Mouse (Mus musculus): ENCODE measurements around the gene Plod1. TPM values are rescaled to one million over a fixed set of nuclear protein-coding genes. Genes with fewer than 3 reads are reported as not detected.

Gene Plod1
- total RNA-seq, 2 experiments from 2014 or later, result 7.0 to 9.0 TPM

DNA sequence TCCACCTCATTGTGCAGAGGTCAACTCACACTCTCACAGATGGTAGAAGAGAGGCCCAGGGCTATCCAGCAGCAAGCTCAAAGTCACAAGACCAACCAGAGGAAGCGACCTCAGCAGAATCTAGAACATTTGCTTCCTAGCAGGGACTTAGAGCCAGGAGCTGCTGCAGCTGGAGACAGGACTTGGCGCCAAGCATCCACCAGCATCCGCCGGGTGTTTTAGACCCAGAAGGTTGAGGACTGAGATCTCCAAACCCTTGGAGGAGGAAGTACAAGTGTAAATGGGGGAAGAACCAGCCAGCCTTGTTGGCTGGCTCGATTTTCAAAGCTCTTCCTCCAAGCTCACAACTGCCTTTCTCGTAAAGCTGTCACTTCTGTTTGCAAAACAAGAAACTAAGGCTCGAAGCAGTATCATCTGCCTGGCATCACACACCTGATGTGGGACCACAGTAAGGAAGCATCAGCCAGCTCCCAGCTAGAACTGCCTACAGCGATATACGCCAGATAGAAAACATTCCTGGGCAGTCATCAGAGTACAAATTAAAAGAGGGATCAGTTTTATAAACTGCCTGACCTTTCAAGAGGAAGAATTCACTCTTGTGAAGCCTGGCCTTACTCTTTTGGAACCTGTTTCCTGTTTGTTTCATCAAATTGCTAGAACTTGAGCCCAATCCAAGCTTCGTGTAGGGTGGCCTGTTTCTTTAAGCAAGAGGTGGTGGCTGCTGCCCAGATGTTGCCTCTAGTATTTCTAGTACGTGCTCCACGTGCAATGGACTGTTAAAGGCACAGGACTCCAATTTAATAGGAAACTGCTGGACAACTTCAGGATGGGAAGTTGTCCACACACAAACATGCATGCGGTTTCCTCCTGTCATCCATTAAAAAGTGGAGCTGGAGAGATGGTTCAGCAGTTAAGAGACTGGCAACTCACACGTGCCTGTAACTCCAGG lies 1.9 kb upstream of the Plod1 start:
- 0 out of 2 replicates have a peak, but pooled peaks have one; percentile 3 for ATAC-seq (replicated peaks; ENCODE audit: poor library complexity, severe bottlenecking)

DNA sequence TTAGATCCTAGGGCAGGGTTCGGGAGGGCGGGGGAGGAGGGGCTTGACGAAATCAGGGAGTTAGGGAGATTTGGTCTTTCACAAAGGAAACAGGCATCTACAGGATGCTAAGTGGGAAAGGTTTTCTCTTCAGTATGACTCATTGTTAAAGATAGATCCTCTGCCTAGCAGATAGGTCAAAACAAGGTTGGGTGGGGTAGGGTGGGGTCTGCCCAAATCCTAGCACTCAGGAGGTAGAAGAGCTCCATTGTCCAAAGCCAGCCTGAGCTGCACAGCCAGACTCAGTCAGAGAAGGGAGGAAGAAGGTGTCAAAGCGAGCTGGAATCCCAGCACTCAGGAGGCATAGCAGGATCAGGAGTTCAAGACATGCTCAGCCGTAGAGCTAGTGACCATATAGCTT lies 919 bp upstream of the Plod1 start:
- ATAC-seq (replicated peaks; ENCODE audit: poor library complexity, severe bottlenecking), result no peak

DNA sequence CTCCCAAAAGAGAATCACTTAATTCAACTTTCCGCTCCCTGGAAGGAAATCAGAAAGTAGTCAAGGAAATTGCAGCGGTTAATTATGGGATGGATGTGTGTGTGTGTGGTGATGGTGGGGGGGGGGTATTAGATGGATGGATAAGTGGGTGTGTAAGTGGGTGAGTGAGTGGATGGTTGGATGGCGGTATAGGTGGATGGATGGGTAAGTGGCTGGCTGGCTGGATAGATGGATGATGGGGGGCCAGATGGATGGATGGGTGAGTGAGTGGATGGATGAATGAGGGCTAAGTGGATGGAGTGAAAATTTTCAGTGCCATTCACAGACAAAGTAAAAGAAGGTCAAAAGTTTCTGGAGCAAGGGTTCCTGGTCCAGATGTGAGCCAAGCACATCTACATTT lies 454 bp upstream of the Plod1 start:
- ATAC-seq (replicated peaks; ENCODE audit: poor library complexity, severe bottlenecking), result no peak

DNA sequence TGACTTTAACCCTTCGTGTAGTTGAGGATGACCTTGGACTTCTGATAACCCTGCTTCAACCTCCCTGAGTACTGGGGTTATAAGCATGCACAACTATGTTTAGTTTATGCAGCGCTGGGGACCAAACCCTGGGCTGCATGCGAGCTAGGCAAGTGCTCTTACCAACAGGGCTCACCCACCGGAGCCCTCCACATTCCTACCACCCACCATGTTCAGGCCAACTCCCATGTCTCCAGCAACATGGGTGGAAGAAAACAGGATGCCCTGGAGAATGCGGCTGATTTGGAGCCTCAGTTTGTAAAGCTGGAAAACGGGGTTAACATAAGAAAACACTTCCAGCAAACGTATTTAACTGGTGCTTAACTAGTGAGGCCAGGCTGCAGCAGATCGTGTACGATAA lies 663 bp downstream of the Plod1 start:
- ATAC-seq (replicated peaks; ENCODE audit: poor library complexity, severe bottlenecking), result no peak

DNA sequence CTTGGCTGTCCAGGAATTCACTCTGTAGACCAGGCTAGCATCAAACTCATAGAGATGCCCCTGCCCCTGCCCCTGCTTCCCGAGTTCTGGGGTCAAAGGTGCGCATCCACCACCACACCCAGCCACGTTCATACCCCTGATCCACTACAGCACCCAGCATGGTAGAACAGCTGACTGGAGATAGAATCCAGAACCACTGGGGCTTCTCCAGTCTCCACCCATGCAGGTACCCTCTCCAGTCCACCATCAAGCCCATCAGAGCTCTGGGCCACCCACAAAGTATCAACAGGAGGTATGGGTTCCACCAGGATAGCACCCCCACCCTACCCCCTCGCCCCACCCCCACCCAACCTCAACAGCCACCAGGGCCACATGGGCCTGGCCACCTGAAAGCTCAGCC lies 2.0 kb downstream of the Plod1 start:
- ATAC-seq (replicated peaks; ENCODE audit: poor library complexity, severe bottlenecking), result no peak

DNA sequence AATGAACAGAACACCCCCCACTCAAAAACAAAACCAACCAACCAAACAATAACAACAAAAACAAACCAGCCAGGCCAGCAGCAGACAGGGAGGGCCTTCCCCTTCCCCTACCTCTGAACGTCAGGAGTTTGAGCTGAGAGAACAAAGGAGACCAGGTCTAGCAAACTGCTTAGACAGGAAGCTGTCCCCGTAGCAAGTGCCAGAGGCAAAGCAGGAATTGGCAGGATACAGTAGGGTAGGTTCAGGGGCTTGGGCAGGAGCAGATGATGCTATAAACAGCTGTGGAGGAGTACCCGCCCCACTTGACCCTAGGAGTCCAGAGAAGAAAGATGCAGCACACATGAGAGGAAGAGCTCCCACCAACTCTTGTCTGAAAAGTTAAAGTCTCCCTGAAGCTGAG lies 2.4 kb downstream of the Plod1 start:
- ATAC-seq (replicated peaks; ENCODE audit: poor library complexity, severe bottlenecking), result no peak

DNA sequence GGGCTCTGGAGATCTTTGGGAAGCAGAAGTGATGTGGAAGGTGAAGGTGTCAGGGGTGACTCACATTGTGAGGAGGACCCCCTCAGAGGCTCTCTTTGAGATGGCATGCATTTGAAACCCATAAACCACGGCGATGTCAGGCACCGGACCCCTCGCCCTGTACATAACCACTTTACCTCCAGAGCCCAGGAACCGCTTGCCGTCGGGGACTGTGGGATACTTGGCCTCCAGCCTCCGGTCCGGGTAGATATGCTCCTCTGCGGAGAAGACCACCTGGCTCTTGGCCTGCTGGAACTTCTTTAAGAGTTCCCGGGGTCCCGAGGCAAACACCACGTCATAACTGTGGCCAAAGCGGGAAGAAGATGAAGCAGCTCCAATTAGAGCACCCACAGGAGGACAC lies 5.6 kb downstream of the Plod1 start:
- ATAC-seq (replicated peaks; ENCODE audit: poor library complexity, severe bottlenecking), result no peak

DNA sequence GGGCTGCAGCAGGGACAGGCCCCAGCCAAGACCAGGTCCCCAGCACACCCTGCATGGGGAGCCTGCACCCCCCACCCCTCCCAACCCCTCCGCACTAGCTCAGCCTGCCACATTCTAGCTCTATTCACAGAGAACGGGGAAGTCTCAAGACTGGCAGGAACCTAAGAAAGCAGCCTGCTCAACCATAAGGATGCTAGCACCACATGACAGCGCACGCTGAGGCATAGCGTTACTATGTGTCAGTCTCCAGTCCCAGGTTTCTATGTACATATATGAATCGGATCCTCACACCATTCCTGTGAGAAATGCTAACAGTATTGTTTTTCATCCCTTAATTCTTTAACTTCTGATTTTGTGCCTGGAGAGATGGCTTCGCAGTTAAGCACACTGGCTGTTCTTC lies 8.0 kb downstream of the Plod1 start:
- peak; percentile 24; the same call in 1 of the 2 replicates for ATAC-seq (replicated peaks; ENCODE audit: poor library complexity, severe bottlenecking)

DNA sequence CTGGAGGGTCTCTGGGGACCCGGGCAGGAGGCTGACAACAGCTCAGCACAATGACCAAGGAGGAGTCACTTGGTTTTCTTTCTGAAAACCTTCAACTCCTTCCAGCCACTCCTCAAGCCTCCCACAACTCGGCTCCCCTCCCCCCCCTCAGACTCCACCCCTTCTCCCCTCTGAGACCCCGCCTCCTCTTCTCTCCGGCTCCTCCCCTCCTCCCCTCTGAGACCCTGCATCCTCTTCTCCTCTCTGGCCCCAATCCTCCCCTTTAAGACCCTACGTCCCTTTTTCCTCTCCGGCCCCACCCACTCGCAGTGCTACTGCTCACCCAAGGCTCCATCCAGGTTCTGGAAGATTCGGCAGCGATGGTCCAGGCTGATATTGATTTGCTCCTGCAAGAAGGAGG lies 8.4 kb downstream of the Plod1 start:
- ATAC-seq (replicated peaks; ENCODE audit: poor library complexity, severe bottlenecking), result peak; percentile 45

DNA sequence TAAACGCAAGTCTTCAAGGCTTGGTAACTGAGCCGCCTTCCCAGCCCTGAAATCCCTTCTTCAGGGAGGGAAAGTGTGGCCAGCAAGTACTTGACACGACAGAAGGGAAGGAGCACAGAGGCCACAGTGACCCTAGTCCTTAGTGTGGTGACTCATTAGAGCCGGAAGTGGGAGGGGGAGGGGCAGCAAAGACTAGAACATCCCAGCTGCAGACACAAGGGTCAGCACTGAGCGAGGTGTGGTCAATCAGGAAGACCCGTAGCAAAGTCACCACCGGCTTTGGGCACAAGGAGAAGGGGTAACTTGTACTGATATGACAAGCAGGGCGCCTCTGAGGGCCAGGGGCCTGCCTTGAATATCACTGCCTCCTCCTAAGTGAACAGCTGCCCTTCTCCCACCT lies 8.9 kb downstream of the Plod1 start:
- ATAC-seq (replicated peaks; ENCODE audit: poor library complexity, severe bottlenecking), result peak; percentile 66

DNA sequence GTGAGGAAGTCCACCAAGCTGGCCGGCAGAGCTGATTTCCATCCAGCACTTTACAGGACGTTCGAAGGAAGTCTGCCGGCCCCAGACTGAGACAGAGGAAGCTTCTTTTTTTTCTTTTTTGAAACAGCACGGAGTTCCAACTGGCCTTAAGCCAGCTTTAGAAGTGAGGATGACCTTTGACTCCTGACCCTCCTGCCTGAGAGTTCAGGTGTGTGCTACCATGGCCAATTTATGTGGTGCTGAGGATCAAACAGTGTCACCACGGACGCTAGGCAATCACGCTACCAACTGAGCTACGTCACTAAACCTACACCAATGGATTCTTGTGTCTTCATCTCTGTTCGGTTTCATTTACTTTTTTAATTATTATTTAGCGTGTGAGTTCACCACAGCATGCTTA lies 14.2 kb downstream of the Plod1 start:
- ATAC-seq (replicated peaks; ENCODE audit: poor library complexity, severe bottlenecking), result peak; percentile 54

DNA sequence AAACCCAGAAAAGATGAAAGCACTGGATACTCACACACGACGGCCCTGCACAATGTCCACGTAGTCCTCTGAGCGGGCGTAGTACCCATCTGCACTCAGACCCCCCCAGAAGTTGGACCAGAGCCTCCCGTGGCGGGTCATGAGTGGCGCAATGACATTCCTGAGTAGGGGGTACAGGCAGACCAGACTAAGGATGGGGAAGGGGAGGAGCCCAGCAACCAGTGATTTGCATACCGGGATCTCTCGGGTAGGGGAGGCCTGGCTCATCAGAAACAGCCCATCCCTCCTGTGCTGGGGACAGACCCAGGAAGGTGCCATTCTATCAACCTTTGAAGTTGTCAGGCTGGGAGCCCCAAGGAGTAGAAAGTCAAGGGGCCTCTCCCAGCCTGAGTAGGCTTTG lies 15.6 kb downstream of the Plod1 start:
- ATAC-seq (replicated peaks; ENCODE audit: poor library complexity, severe bottlenecking), result no peak

DNA sequence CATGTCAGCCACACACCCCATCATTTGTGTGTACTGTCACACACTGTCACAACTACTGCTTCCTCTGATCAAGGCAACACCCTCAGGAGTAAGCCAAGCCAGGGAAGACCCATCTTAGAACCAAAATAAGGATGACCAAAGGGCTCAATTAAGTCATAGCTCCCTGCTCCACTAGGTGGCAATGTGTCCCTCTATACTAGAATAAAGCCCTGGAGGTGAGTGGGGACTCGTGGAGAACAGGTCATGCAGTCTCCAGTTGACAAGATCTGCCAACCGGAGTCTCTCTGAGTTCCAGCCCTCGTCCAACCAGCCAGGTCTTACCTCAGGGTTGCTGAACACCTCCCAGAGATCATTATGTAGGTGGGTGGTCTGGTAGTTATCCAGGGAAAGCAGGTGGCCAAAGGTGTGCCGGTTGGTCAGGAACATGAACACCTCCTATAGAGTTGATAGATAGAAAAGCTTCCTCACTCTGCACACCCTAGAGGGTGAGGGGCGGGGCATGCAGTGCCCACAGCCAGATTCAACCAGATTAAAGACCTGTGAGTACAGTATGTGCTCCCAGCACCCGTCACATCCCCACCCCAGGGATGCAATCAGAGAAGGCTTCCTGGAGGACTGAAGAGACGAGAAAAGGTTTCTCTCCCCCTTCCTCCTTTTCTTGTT lies 18.0 kb downstream of the Plod1 start:
- ATAC-seq (replicated peaks; ENCODE audit: poor library complexity, severe bottlenecking), result peak; percentile 74

DNA sequence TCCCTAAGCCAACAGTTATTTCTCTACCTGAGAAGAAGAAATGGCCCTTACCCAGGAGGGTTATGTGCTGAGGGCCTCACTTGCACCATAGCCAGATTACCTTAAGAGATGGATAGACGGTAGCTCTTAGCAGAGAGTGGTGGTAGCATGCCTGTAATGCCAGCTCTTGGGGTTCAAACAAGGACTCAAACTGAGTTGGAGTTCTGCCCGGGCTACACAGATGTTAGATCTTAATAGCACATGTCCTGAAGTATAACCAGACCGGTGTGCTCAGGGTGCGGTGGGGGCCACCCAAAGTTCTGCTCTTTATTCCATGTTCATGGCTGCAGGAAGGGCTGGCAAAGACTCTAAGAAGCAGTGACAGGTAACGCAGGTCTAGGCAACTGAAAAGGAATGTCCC lies 27.1 kb downstream of the Plod1 start:
- no peak for ATAC-seq (replicated peaks; ENCODE audit: poor library complexity, severe bottlenecking)

DNA sequence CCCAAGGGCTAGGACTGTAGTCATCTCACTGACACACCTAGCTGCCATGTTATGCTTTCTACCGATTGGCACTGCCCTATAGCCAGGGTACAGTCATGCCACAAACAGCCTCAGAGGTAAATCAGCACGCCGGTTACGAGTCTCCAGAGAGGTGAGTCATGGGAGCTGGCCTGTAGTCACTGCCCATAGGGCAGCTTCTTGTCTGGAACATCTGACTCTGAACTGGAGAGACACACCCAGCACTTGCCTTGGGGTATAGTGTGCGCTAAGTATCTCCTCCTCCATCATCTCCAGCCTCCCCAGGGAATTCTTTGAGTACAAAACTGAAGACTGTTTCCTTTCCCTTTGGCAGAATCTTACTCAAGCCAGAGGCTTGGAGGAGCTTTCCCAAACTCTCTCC lies 30.3 kb downstream of the Plod1 start:
- ATAC-seq (replicated peaks; ENCODE audit: poor library complexity, severe bottlenecking), result no peak

DNA sequence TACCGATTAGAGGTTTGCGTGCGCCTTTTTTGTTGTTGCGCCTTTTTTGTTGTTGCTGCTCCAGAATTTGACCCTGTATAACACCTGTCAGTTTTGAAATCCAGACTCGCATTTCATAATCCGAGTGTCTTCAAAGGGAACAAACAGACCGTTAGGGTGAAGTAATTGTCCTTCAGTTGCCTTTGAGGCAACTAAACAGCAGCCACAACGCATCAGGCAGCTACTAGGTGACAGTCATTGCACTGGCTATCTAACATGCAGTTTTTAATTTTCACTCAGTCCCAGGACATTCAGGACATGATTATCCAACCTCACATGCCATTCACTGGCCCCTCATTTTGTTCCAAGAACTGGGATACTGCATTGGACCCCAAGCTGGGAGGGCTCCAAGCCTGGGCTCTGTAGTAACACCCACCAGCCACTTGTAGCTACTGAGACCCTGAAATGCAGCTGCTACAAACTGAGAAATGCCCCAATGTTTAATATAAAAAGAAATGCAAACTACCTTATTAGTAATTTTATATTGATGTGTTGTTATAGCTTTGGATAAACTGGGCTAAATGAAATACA lies 31.4 kb downstream of the Plod1 start:
- ATAC-seq (replicated peaks; ENCODE audit: poor library complexity, severe bottlenecking), result peak; percentile 61

DNA sequence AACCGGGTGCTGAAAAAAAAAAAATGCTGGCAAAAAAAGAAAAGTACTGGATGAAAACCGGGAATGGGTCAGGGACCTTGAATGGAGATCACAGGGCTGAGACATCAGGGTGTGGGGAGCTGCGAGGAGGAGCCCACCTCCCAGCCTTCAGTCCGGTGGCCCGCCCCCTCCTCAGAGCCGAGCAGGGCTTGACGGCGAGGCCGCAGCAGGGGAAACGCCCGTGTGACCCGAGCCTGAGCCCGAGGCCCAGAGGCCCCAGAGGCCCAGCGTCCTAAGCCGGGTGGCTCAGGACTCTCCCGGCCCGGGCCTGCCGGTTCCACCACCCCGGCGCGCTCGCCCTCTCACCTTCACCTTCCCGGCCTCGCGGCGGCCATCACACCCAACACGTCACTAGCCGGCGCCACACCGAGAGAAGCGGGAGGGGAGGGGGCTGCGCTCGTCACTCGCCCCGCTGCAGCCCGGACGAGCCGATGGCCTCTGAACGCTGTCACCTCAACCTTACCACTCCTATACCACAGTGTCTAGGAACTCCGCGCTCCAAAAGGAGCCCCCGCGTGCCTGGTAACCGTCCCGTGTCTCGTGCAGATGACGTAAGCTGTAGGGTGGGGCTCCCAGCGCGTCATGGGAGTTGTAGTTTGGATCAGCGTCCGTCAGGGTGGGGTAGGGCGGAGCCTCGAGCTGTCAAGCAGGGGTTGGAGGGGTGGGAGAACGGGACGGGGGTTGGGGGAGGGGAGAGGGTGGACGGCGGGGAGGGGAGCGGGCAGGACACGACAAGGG lies 32.1 kb downstream of the Plod1 start, which contains the start of gene Mfn2:
Gene Mfn2 (minus strand): TSS at position 392 of the 777 bp plus-strand sequence.
- peak; percentile 85 for ATAC-seq (replicated peaks; ENCODE audit: poor library complexity, severe bottlenecking)

DNA sequence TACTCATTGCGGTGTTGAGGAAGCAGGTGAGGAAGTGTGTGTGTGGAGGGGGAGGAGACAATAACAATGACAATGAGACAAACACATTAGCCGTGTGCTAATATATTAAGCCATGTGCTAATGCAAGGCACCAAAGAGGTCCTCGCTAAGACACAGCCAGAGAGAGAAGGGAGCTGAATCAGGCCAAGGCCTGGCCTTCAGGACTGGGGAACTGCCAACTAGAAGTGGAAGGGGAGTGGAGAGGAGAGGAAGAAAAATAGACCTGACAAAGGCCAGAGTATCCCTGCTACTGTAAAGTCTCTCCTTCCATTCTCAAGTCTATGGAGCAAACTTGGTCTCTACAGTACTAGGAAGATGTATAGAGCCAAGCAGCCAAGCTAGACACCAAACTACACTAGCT lies 33.0 kb downstream of the Plod1 start:
- peak; percentile 4; the same call in 1 of the 2 replicates for ATAC-seq (replicated peaks; ENCODE audit: poor library complexity, severe bottlenecking)

DNA sequence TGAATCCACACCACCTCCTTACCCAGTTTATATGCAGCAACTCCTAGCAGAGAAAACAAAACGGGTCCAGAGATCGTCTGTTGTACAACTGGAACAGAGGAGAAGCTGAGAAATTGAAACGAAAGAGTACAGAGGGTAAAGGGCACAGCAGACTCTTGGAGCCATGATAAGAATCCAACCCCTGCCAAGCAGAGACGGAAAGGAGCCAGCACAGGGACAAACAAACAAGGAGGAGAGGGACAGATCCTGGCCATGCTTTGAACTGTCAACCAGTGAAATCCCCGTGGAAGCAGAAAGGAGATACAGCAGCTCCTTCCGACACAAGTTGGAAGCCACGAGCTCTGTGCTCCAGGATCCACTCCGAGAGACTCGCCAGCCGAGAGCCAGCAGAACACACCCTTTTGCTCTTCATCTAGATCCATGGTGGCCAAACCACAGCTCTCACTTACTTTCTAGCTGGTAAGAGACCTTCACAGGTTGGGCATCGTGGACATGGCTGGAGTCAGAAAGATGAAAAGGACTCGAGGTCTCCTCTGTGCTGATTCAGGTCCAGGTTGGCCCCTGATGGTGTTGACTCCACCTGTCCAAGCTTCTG lies 33.6 kb downstream of the Plod1 start:
- ATAC-seq (replicated peaks; ENCODE audit: poor library complexity, severe bottlenecking), result no peak

DNA sequence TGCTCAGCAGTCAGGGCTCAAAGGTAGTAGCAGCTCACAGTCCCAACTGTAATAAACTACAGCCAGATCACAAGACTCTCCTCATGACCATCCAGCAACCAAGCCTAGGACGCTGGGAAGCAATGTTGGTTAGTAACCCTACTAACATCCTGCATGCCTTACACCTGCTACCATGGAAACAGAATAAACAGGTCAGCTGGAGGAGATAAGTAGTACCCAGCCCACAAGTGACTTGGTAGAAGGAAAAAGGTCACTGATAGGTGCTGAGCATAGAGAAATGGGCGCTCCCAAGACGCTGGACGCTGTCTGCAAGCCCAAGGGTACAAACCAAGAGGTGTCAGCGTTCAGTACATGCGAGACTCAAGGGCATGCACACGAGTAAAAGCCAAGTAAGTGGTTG lies 36.1 kb downstream of the Plod1 start:
- no peak for ATAC-seq (replicated peaks; ENCODE audit: poor library complexity, severe bottlenecking)
